Mouse (Mus musculus) cerebellum, postnatal 25 days (tissue): ENCODE measurements around the gene Gpm6a.

ENCODE experiments used
- DNase-seq, 2 experiments: peaks; one replicate each; pipeline ENCODE4 v3.0.0; 2021; ENCODE audit warnings: mixed read lengths in 2 of 2

Gpm6a gene

GRCm38 (mm10) chr8:55012228-55012627, 57.6 kb downstream of the Gpm6a start:
- DNase-seq = no peak

- no peak for DNase-seq
Measured at GRCm38 (mm10) chr8:55017071-55017470, 62.4 kb downstream of the Gpm6a start.

- DNase-seq = peak; percentile 38 to 51
Measured at GRCm38 (mm10) chr8:55025851-55026660, 71.4 kb downstream of the Gpm6a start.

GRCm38 (mm10) chr8:55026661-55027000, 72.0 kb downstream of the Gpm6a start:
- DNase-seq = peak; percentile 26 to 44

DNA sequence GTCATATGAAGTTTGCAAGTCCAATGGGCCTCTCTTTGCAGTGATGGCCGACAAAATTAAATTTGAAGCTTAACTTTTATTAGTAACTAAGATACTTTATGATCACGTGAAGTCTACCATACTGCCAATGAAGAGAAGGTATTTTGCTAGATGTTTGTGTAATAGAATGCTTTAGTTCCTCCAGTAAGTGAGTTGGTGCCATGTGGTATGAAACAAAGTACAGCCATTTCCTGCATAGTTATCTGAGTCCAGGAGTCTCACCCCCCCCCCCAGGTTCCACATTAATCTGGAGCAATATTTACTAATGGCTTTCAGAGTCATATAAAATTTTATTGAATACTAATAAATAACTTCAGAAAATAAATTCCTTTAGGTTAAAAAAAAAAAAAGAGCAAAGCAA, 73.7 kb downstream of the Gpm6a start:
- no peak for DNase-seq

- no peak for DNase-seq
Measured at GRCm38 (mm10) chr8:55031099-55031498, 76.5 kb downstream of the Gpm6a start.

DNA sequence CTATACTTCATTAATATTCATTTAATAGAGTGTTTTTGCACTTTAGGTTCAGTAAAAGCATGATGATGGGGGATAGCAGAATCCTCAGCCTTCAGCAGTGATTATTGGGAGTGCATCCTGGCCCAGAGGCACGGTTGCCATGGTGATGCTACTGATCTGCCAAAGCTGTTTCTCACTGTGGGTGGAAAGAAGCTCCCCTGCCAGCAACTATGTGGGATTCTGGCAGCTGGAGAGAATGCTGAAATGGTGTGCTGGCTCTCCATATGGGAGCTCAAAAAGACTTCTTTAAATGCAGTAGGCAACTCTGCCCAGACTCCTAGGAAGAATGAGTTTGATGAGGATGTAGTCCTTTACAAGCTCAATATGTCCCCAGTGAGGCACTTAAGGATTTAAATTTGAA, 79.7 kb downstream of the Gpm6a start:
- DNase-seq = peak; percentile 90 to 94

GRCm38 (mm10) chr8:55035416-55035815, 80.8 kb downstream of the Gpm6a start:
- DNase-seq = peak in 1 of 2 experiments; percentile 33

GRCm38 (mm10) chr8:55042955-55043354, 88.3 kb downstream of the Gpm6a start:
- DNase-seq = peak; percentile 89 to 92

- DNase-seq = peak in 1 of 2 experiments; percentile 44
Measured at GRCm38 (mm10) chr8:55048396-55048795, 93.8 kb downstream of the Gpm6a start.

DNA sequence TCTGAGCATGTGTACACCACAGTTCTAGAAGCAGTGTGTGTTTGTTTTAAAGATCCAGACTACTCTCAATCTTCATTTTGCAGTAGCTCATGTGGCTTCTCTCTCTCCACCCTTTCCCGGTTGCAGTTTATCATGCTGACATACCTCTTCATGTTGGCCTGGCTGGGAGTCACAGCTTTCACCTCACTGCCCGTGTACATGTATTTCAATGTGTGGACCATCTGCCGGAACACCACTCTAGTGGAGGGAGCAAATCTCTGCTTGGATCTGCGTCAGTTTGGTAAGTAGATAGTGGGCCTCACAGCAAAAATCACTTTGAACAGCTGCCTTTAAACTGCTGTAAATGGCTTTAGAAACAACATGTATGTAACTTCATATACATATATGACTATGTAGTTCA, 95.3 kb downstream of the Gpm6a start:
- DNase-seq = peak in 1 of 2 experiments; percentile 45

DNA sequence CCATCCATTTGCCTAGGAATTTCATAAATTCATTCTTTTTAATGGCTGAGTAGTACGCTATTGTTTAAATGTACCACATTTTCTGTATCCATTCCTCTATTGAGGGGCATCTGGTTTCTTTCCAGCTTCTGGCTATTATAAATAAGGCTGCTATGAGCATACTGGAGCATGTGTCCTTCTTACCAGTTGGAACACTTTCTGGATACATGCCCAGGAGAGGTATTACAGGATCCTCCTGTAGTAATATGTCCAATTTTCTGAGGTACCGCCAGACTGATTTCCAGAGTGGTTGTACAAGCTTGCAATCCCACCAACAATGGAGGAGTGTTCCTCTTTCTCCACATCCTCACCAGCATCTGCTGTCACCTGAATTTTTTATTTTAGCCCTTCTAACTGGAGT, 114.2 kb downstream of the Gpm6a start:
- peak; percentile 21 to 32 for DNase-seq

DNA sequence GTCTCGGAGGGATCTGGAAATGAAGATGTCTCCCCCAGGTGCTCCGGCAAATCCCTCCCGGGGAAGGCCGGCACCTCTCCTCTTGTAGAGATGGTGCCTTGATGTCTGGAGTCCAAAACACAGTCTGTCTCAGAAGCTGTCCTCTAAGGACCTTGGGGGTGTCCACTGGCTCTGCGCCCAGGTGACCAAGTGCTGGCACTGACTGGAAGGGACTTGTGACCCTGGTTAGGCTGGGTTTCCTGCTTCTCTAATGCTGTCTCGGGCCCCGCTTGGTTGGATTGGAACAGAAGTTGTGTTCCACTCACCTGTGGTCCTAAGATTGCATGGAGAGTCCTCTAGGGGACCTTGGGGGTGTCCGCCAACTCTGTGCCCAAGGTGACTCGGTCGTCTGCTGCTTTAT, 118.8 kb downstream of the Gpm6a start:
- DNase-seq = peak; percentile 26 to 40

DNA sequence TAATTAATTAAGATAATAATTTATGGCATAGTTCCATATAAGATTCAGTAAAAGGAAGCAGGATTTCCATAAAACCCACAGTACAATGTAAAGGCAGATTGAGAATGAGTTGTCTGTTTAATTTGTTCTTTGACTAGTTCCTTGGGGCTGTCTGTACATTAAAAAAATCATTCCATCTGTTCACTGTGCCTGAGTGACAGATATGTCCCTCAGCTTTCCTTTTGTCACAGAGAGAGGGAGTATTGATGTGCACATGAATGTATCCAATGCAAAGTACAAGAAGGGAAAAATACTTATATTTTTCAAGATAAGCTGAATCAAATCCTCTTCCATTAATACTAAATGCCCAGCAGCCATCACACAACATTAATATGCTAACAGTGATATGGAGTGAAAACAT, 147.6 kb downstream of the Gpm6a start:
- DNase-seq = no peak

DNA sequence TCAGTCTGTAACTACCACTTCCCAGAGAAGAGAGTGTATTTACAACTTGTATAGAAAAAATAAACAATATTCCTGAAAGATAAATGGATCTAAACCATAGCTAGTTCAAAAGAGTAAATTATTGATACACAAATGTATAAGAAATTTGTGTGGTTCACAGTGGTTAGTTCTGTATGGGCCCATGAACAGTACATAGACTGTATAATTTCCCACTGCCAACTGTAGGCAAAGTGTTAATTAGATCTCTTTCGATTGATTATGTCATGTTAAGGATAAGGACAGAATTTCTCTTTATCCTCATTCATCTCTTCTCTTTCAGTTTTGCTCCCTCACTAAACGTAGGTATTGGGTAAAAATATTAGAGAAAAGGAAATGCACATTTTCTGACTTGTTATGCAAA, 148.4 kb downstream of the Gpm6a start:
- no peak for DNase-seq

DNA sequence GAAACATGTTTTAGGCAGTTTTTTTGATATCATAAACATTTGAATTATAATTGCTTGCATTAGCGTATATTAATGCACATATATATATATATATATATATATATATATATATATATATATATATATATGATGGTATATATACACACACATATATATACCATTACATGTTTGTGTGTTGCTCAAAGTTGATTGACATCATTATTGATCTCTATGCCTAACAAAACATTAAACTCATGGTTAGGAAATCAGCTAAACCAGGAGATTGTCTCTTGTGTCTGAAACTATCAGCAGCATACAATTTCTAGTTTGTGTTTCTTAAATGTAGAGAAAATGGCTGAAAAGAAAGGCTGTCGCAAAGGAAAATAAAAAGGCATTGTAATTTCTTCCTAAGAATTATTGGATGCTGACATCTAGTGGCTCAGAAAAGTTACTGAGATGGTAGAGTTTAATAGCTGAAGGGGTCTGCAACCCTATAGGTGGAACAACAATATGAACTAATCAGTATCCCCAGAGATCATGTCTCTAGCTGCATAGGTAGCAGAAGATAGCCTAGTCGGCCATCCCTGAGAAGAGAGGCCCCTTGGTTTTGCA, 149.3 kb downstream of the Gpm6a start:
- DNase-seq = no peak
